Mouse (Mus musculus) liver, embryonic 11.5 days (tissue): ENCODE measurements around the gene Slc39a11. TPM values are rescaled to one million over a fixed set of nuclear protein-coding genes. Genes with fewer than 3 reads are reported as not detected.
A peak's percentile ranks its signal among the peaks of the same experiment; 100 is the strongest.

Experiments
- ATAC-seq: fragments of 200-750 bp; cut with Nextera tagmentation; replicated peaks from 2 replicates; pipeline ENCODE4 v1.8.0; 2017; ENCODE audit warnings: moderate number of reproducible peaks, mild to moderate bottlenecking, moderate TSS enrichment, moderate library complexity; ENCODE audit not compliant: low FRiP score
- DNase-seq: peaks from one replicate; pipeline ENCODE4 v3.0.0-alpha.2; 2017; ENCODE audit warnings: low spot score
- H3K27ac ChIP-seq: fragments of 300-500 bp; sonication (generic); 2 replicates; pipeline ENCODE4 v1.5.1; 2014; ENCODE audit warnings: mild to moderate bottlenecking, low read depth, low read length, control low read depth
- H3K27me3 ChIP-seq: fragments of 300-500 bp; sonication (generic); replicated peaks from 2 replicates; pipeline ENCODE4 v1.6.1; 2014; ENCODE audit warnings: low read length, mixed read lengths; ENCODE audit not compliant: control insufficient read depth, insufficient read depth
- H3K36me3 ChIP-seq: fragments of 300-500 bp; sonication (generic); 2 replicates; pipeline ENCODE4 v1.6.1; 2014; ENCODE audit warnings: mild to moderate bottlenecking, low read length, moderate library complexity, mixed read lengths; ENCODE audit not compliant: control insufficient read depth, insufficient read depth
- H3K4me1 ChIP-seq: fragments of 300-500 bp; sonication (generic); replicated peaks from 2 replicates; pipeline ENCODE4 v1.6.1; 2014; ENCODE audit warnings: low read length, mixed read lengths; ENCODE audit not compliant: control insufficient read depth, insufficient read depth
- H3K4me2 ChIP-seq: fragments of 300-500 bp; sonication (generic); 2 replicates; pipeline ENCODE4 v1.6.1; 2014; ENCODE audit warnings: mild to moderate bottlenecking, control low read depth, moderate library complexity
- H3K4me3 ChIP-seq: fragments of 300-500 bp; sonication (generic); 2 replicates; pipeline ENCODE4 v1.5.1; 2014; ENCODE audit warnings: low read depth, low read length, control low read depth
- H3K9ac ChIP-seq: fragments of 300-500 bp; sonication (generic); 2 replicates; pipeline ENCODE4 v1.6.1; 2014; ENCODE audit warnings: low read depth, low read length, control low read depth
- H3K9me3 ChIP-seq: fragments of 300-500 bp; sonication (generic); 2 replicates; pipeline ENCODE4 v1.6.1; 2016; ENCODE audit warnings: low read length, inconsistent platforms, mixed read lengths; ENCODE audit not compliant: control insufficient read depth
- WGBS: fragments of 180-500 bp; shearing (Covaris S2); extraction: QIAGEN DNeasy Blood & Tissue Kit; methylation state at CpG from one replicate; pipeline ENCODE4 v1.1.7; 2014; 5-methylcytosine and 5-hydroxymethylcytosine counted together
- polyA plus RNA-seq: library from polyadenylated mRNA; unstranded; fragments of >200 nt; fragmentation: Nextera tagmentation; extraction: Ambion mirVana; gene quantifications from 2 replicates; pipeline ENCODE4 v1.2.1, GENCODE M21; 2014

The Slc39a11 gene
- polyA plus RNA-seq, 1 experiment from 2014 or later, result 20.9 TPM

- 23% methylated on average over 5 of the region's 5 CpGs for WGBS
- ATAC-seq, result no peak
- Histone ChIP-seq H3K9me3 (no peaks in the 10 kb centered on the region), H3K9ac (no peak overlapping the region), H3K36me3 (no peaks in the 10 kb centered on the region), H3K27ac (no peak overlapping the region), H3K4me1 (no peaks in the 10 kb centered on the region), H3K4me2 (no peak overlapping the region), H3K4me3 (no peak overlapping the region), H3K27me3 (no peaks in the 10 kb centered on the region)
- DNase-seq, result no peak
Observed at GRCm38 (mm10) chr11:113334444-113334881, 315.4 kb downstream of the Slc39a11 start.

- ATAC-seq (no peak), DNase-seq (no peak)
- WGBS, result 76% methylated on average over 9 of the region's 9 CpGs
- H3K4me2 ChIP-seq, result no peak overlapping the region
- no peaks in the 10 kb centered on the region for H3K27me3 ChIP-seq
- H3K4me1 ChIP-seq, result no peaks in the 10 kb centered on the region
- no peak overlapping the region for H3K4me3 ChIP-seq
- H3K36me3 ChIP-seq, result no peaks in the 10 kb centered on the region
- H3K27ac ChIP-seq, result no peak overlapping the region
- H3K9ac ChIP-seq, result no peak overlapping the region
- no peaks in the 10 kb centered on the region for H3K9me3 ChIP-seq
Observed at GRCm38 (mm10) chr11:113333535-113333934, 316.3 kb downstream of the Slc39a11 start.

GRCm38 (mm10) chr11:113330061-113330591, 319.8 kb downstream of the Slc39a11 start:
- Histone ChIP-seq H3K9ac (no peak overlapping the region), H3K27ac (no peak overlapping the region), H3K27me3 (no peaks in the 10 kb centered on the region), H3K36me3 (no peaks in the 10 kb centered on the region), H3K9me3 (no peaks in the 10 kb centered on the region), H3K4me2 (no peak overlapping the region), H3K4me1 (no peaks in the 10 kb centered on the region), H3K4me3 (no peak overlapping the region)
- ATAC-seq (no peak), DNase-seq (no peak)
- 74% methylated on average over 13 of the region's 13 CpGs for WGBS

- Histone ChIP-seq H3K9ac (no peak overlapping the region), H3K27me3 (no peaks in the 10 kb centered on the region), H3K27ac (no peak overlapping the region), H3K4me3 (no peak overlapping the region), H3K4me1 (no peaks in the 10 kb centered on the region), H3K4me2 (no peak overlapping the region), H3K9me3 (no peaks in the 10 kb centered on the region), H3K36me3 (no peaks in the 10 kb centered on the region)
- DNase-seq, result no peak
- WGBS, result 77% methylated on average over 3 of the region's 3 CpGs
- ATAC-seq, result no peak
Observed at GRCm38 (mm10) chr11:113327499-113328062, 322.3 kb downstream of the Slc39a11 start.

- Histone ChIP-seq H3K4me2 (peak overlapping the region; percentile 34; the same call in 1 of the 2 replicates), H3K9ac (no peak overlapping the region), H3K27ac (no peak overlapping the region), H3K4me1 (no peaks in the 10 kb centered on the region), H3K27me3 (no peaks in the 10 kb centered on the region), H3K36me3 (no peaks in the 10 kb centered on the region), H3K4me3 (no peak overlapping the region), H3K9me3 (no peaks in the 10 kb centered on the region)
- DNase-seq, result peak; percentile 75
- ATAC-seq, result peak; percentile 57; the same call in 1 of the 2 replicates
- 28% methylated on average over 18 of the region's 18 CpGs for WGBS
Observed at GRCm38 (mm10) chr11:113326387-113327011, 323.4 kb downstream of the Slc39a11 start.

GRCm38 (mm10) chr11:113321601-113322000, 328.3 kb downstream of the Slc39a11 start:
- Histone ChIP-seq H3K4me2 (no peak overlapping the region), H3K27me3 (no peaks in the 10 kb centered on the region), H3K36me3 (no peaks in the 10 kb centered on the region), H3K4me1 (no peaks in the 10 kb centered on the region), H3K9ac (no peak overlapping the region), H3K9me3 (no peaks in the 10 kb centered on the region), H3K4me3 (no peak overlapping the region), H3K27ac (no peak overlapping the region)
- ATAC-seq, result no peak
- no peak for DNase-seq
- WGBS, result 82% methylated on average over 3 of the region's 3 CpGs

GRCm38 (mm10) chr11:113309265-113309951, 340.5 kb downstream of the Slc39a11 start:
- Histone ChIP-seq H3K4me2 (no peak overlapping the region), H3K9me3 (no peaks in the 10 kb centered on the region), H3K36me3 (no peaks in the 10 kb centered on the region), H3K27ac (no peak overlapping the region), H3K9ac (no peak overlapping the region), H3K4me3 (no peak overlapping the region), H3K27me3 (no peaks in the 10 kb centered on the region), H3K4me1 (no peaks in the 10 kb centered on the region)
- no peak for DNase-seq
- 71% methylated on average over 10 of the region's 10 CpGs for WGBS
- no peak for ATAC-seq

- Histone ChIP-seq H3K27ac (no peak overlapping the region), H3K4me3 (no peak overlapping the region), H3K9me3 (no peaks in the 10 kb centered on the region), H3K9ac (no peak overlapping the region), H3K4me2 (no peak overlapping the region), H3K4me1 (no peaks in the 10 kb centered on the region), H3K27me3 (no peaks in the 10 kb centered on the region), H3K36me3 (no peaks in the 10 kb centered on the region)
- DNase-seq (no peak), ATAC-seq (no peak)
- 74% methylated on average over 4 of the region's 4 CpGs for WGBS
Observed at GRCm38 (mm10) chr11:113308256-113308941, 341.5 kb downstream of the Slc39a11 start.
